Mouse (Mus musculus) spleen, postnatal 4 days (tissue): ENCODE measurements around the gene Flg.

Experiments used
- DNase-seq, 2 experiments: peaks; one replicate each; pipeline ENCODE4 v3.0.0; 2022; ENCODE audit warnings: low spot score in 2 of 2

The Flg gene

GRCm38 (mm10) chr3:93273223-93273622 lies at the start of gene Flg:
Flg (plus strand) TSS chr3:93273523.
- DNase-seq = no peak

DNA sequence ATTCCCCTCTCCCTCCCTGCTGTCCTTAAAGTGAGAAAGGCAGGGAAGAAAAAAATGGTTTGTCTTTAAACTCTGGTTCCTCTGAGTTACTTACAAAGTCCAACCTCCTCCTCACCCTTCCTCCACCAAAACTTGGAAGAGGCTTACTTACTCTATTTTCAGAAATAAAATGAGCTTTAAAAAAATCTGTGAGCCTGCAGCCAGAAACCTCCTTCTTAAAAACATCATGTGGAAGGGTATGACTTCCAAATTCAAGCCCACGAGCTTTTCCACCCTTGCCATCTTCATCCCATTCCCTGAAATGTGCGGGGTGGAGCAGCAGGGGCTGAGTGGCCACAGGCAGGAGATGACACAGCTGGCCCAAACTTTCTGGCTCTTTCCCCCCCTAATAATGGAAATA lies 24.2 kb downstream of the Flg start:
- no peak for DNase-seq

DNA sequence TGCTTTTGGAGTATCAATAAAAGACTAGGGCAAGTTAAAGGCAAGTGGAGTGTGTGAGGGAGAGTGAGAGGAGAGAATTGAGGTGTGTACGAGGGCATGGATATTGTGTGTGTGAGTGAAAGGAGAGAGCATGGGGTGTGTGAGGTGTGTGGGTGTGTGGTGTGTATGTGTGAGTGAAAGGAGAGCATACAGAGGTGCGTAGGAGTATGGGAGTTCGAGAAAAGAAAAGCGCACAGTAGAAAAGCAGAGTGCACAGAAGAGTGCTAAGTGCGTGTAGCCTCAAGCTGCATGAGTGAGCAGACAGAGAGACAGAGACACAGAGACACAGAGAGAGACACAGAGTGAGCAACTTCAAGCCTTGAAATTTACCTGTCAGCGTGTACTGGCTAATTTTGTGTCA lies 26.5 kb downstream of the Flg start:
- DNase-seq = no peak

- no peak for DNase-seq
Observed at GRCm38 (mm10) chr3:93301896-93302295, 28.6 kb downstream of the Flg start.

DNA sequence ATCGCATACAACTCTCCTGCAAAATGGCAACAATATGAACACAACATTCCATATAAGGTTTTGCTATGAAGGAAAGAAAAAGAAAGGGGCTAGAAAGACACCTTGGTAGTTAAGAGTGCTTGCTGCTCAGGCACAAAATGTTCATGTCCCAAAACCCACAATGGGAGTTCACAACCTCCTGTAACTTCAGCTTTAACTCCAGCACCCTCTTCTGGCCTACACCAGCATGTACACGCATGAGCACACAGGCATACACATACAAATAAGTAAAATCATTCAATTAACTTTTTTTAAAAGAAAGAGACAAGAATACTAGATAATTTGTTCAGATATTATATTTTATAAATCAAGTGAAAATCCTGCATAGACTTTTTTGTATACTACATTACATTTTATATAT lies 32.8 kb downstream of the Flg start:
- DNase-seq = no peak

- DNase-seq = no peak
Observed at GRCm38 (mm10) chr3:93311371-93311770, 38.0 kb downstream of the Flg start.

GRCm38 (mm10) chr3:93314388-93314787 lies 41.1 kb downstream of the Flg start:
- no peak for DNase-seq

DNA sequence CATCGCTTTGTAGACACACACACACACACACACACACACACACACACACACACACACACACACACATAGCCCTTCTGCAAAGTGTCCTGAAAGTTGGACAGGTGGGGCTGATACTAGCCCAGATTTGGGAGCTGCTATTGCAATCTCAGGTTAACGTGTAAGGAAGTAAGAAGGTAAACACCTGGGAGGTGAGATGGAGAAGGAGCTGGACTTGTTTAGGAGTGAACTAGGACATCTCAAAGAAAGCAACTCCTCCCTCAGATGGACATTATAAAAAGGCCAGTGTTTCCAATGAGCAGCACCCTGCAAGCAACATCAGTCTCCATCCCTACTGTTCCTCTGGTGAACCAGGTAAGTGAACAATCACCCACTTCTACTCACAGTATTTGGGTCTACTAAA lies 46.1 kb downstream of the Flg start, which contains the start of gene Hrnr:
Gene Hrnr, plus strand, starts transcription at position 301 of the 400 bp plus-strand sequence.
- DNase-seq = no peak

- no peak for DNase-seq
Observed at GRCm38 (mm10) chr3:93337749-93338148, 64.4 kb downstream of the Flg start.

- no peak for DNase-seq
Observed at GRCm38 (mm10) chr3:93340021-93340420, 66.7 kb downstream of the Flg start.
